Mouse (Mus musculus): ENCODE measurements around the gene Leo1. TPM values are rescaled to one million over a fixed set of nuclear protein-coding genes. Genes with fewer than 3 reads are reported as not detected.

Gene Leo1
- polyA plus RNA-seq, 1 experiment from 2014 or later = 31.4 TPM

DNA sequence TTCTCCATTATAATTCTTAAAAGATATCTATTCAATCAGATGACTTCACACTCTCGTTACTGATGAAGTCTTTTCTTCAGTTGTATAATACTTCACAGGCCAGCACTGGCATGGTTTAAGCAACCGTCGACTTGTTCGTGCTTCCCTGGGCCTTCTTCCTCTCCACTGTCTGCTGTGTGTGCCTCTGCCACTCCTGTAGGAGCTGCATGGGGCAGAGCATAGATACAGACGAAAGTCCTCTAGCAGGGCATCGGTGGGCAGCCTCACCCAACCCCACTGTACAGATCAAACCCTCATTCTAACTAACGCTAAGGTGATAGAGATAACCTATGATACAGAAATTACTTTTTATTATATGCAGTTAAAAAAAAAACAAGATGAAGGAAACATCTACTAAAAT is 57.2 kb downstream of the Leo1 start:
- Histone ChIP-seq H3K4me2 (ENCODE audit: low read length) (no peak overlapping the region), H3K4me1 (replicated peaks; ENCODE audit: insufficient read depth, low read length) (no peaks in the 10 kb centered on the region), H3K9ac (ENCODE audit: low read depth, low read length) (no peak overlapping the region), H3K4me3 (replicated peaks; ENCODE audit: low read depth, low read length) (no peak overlapping the region), H3K36me3 (ENCODE audit: insufficient read depth, low read length) (peaks cover 21% of the 10 kb centered on the region; the same call in 1 of the 2 replicates), H3K27me3 (ENCODE audit: insufficient read depth, low read length) (no peaks in the 10 kb centered on the region), H3K9me3 (replicated peaks; ENCODE audit: low read length) (no peaks in the 10 kb centered on the region), H3K27ac (no peak overlapping the region)
- DNase-seq (ENCODE audit: low spot score) (no peak), ATAC-seq (replicated peaks; ENCODE audit: low FRiP score, low read depth) (no peak)
- WGBS = 96% methylated on average over 7 of the region's 7 CpGs
- no peak for TF ChIP-seq CTCF (IDR thresholded peaks at IDR 0.05; ENCODE audit: low read depth)

DNA sequence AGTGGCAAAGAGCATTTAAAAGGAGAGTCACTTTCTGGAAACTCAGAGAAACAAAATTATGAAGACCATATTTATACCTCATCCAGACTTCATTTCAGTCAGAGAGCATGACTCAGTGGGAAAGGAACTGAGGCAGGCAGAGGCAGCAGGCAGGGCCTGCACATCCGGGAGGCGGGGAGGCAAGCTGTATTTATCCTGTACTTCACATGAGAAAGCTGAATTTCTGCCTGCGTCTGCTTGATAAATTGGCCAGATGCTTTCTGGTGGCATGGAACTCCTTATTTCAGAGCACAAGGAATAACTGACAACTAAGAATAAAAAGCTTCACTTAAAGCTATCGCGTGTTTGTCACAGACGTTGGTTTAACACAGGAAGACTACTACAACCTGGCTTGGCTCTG is 63.0 kb downstream of the Leo1 start:
- Histone ChIP-seq H3K27ac (no peak overlapping the region), H3K36me3 (ENCODE audit: insufficient read depth, low read length) (peaks cover 44% of the 10 kb centered on the region), H3K4me2 (ENCODE audit: low read length) (no peak overlapping the region), H3K9me3 (replicated peaks; ENCODE audit: low read length) (no peaks in the 10 kb centered on the region), H3K4me3 (replicated peaks; ENCODE audit: low read depth, low read length) (no peak overlapping the region), H3K4me1 (replicated peaks; ENCODE audit: insufficient read depth, low read length) (no peaks in the 10 kb centered on the region), H3K27me3 (ENCODE audit: insufficient read depth, low read length) (no peaks in the 10 kb centered on the region), H3K9ac (ENCODE audit: low read depth, low read length) (no peak overlapping the region)
- 93% methylated on average over 6 of the region's 6 CpGs for WGBS
- ATAC-seq (replicated peaks; ENCODE audit: low FRiP score, low read depth) (no peak), DNase-seq (ENCODE audit: low spot score) (no peak)
- TF ChIP-seq CTCF (IDR thresholded peaks at IDR 0.05; ENCODE audit: low read depth) = no peak

DNA sequence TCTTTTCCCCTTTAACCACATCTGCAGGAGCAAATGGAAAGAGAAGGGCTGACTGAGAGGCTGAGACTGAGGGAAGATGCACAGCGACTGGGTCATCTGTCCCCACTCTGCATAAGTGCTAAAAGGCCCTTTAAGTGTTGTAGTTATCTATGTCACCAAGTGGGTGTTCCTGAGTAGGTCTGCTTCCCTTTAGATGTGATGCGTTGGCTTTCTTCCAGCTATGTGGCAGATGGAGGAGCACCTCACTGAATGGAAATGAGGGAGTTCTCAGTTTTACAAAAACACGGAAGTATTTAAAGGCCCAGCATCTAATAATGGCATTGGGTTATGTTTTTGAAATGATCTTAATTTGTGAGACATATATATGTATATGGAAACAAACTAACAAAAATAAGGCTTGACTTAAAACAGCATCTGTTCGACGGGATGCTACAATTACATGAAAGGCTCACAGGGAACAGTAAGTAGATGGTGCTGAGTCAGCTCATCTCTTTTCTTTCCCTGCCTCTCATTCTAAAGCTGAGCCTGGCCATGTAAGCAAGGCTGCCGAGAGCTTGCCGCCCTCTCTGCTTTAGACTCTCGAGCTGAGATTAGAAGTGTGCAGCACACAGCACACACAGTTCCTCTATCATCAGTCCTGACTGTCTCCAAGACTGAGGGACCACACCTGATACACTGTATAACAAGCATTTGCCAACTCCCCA is 70.1 kb downstream of the Leo1 start:
- no peaks in the 10 kb centered on the region for H3K9me3 ChIP-seq (replicated peaks; ENCODE audit: low read length)
- H3K9ac ChIP-seq (ENCODE audit: low read depth, low read length) = no peak overlapping the region
- DNase-seq (ENCODE audit: low spot score) = no peak
- no peaks in the 10 kb centered on the region for H3K27me3 ChIP-seq (ENCODE audit: insufficient read depth, low read length)
- no peak for TF ChIP-seq CTCF (IDR thresholded peaks at IDR 0.05; ENCODE audit: low read depth)
- H3K27ac ChIP-seq = no peak overlapping the region
- no peaks in the 10 kb centered on the region for H3K4me1 ChIP-seq (replicated peaks; ENCODE audit: insufficient read depth, low read length)
- peaks cover 45% of the 10 kb centered on the region for H3K36me3 ChIP-seq (ENCODE audit: insufficient read depth, low read length)
- H3K4me3 ChIP-seq (replicated peaks; ENCODE audit: low read depth, low read length) = no peak overlapping the region
- ATAC-seq (replicated peaks; ENCODE audit: low FRiP score, low read depth) = no peak
- 88% methylated on average over 8 of the region's 8 CpGs for WGBS
- no peak overlapping the region for H3K4me2 ChIP-seq (ENCODE audit: low read length)

GRCm38 (mm10) chr9:75515464-75516113 is 74.3 kb downstream of the Leo1 start:
- 56% methylated on average over 12 of the region's 12 CpGs for WGBS

More at GRCm38 (mm10) chr9:75515464-75516113, 74.3 kb downstream of the Leo1 start:
- Histone ChIP-seq H3K4me2 (ENCODE audit: low read length) (no peak overlapping the region), H3K9ac (ENCODE audit: low read depth, low read length) (no peak overlapping the region), H3K27me3 (ENCODE audit: insufficient read depth, low read length) (no peaks in the 10 kb centered on the region), H3K9me3 (replicated peaks; ENCODE audit: low read length) (no peaks in the 10 kb centered on the region), H3K27ac (no peak overlapping the region), H3K4me3 (replicated peaks; ENCODE audit: low read depth, low read length) (no peak overlapping the region), H3K36me3 (ENCODE audit: insufficient read depth, low read length) (peaks cover 23% of the 10 kb centered on the region; the same call in 1 of the 2 replicates), H3K4me1 (replicated peaks; ENCODE audit: insufficient read depth, low read length) (no peaks in the 10 kb centered on the region)
- ATAC-seq (replicated peaks; ENCODE audit: low FRiP score, low read depth) (peak; percentile 72; the same call in 1 of the 2 replicates), DNase-seq (ENCODE audit: low spot score) (peak; percentile 87)
- TF ChIP-seq CTCF (IDR thresholded peaks at IDR 0.05; ENCODE audit: low read depth) = peak; percentile 90

Other genes starting within 250 kb of the Leo1 start
- 2.4 and 3.5 TPM in 2 replicates for gene Myo5c, start 209.5 kb upstream of the Leo1 start, polyA plus RNA-seq (2015; fragmentation: Nextera tagmentation; extraction: Ambion mirVana)
- gene Gnb5, start 135.2 kb upstream of the Leo1 start, polyA plus RNA-seq (2015; fragmentation: Nextera tagmentation; extraction: Ambion mirVana) = 35.0 and 37.6 TPM in 2 replicates
- gene Bcl2l10, start 93.8 kb upstream of the Leo1 start, polyA plus RNA-seq (2015; fragmentation: Nextera tagmentation; extraction: Ambion mirVana) = not detected in 2 replicates
- 39.9 and 40.1 TPM in 2 replicates for gene Mapk6, start 31.5 kb upstream of the Leo1 start, polyA plus RNA-seq (2015; fragmentation: Nextera tagmentation; extraction: Ambion mirVana)
- 120 and 131 TPM in 2 replicates for gene Tmod3, start 118.1 kb downstream of the Leo1 start, polyA plus RNA-seq (2015; fragmentation: Nextera tagmentation; extraction: Ambion mirVana)
- gene Tmod2, start 169.8 kb downstream of the Leo1 start, polyA plus RNA-seq (2015; fragmentation: Nextera tagmentation; extraction: Ambion mirVana) = 12.4 and 15.6 TPM in 2 replicates
- 31.4 and 34.7 TPM in 2 replicates for gene Lysmd2, start 184.2 kb downstream of the Leo1 start, polyA plus RNA-seq (2015; fragmentation: Nextera tagmentation; extraction: Ambion mirVana)
- gene Scg3, start 242.5 kb downstream of the Leo1 start, polyA plus RNA-seq (2015; fragmentation: Nextera tagmentation; extraction: Ambion mirVana) = 0.18 TPM in 2 replicates

Measured in kidney, postnatal 0 days (tissue).